Mouse (Mus musculus) CH12.LX (cell line): ENCODE measurements at regions not wholly inside any gene's neighbourhood (a gene's known extent, or its start where the extent isn't known, plus 50 kb on each side); places are given as distances from the start of the nearest gene placed in this dataset.
A peak's percentile ranks its signal among the peaks of the same experiment; 100 is the strongest.

ENCODE experiments used
- CTCF ChIP-seq, 2 experiments: IDR thresholded peaks in 1 of 2; conservative IDR thresholded peaks in 1 of 2; 2 replicates each; pipeline ENCODE4 v1.5.1; 2011 to 2012; ENCODE audit warnings: low read depth in 2 of 2, low read length in 2 of 2, improper control_type of control experiment in 1 of 2, inconsistent platforms in 1 of 2, mild to moderate bottlenecking in 1 of 2, moderate library complexity in 1 of 2
- MAFK ChIP-seq: IDR thresholded peaks from 2 replicates; pipeline ENCODE4 v1.6.1; 2011; ENCODE audit warnings: low read length, improper control_type of control experiment; ENCODE audit not compliant: insufficient replicate concordance
- MEF2A ChIP-seq: IDR thresholded peaks from 2 replicates; pipeline ENCODE4 v1.6.1; 2014; ENCODE audit warnings: low read depth, mild to moderate bottlenecking, inconsistent platforms, low read length, improper control_type of control experiment, borderline replicate concordance
- MYC ChIP-seq: IDR thresholded peaks from 2 replicates; pipeline ENCODE4 v1.6.1; 2011; ENCODE audit warnings: low read depth, mild to moderate bottlenecking, improper control_type of control experiment, low read length
- NELFE ChIP-seq: IDR thresholded peaks from 2 replicates; pipeline ENCODE4 v1.6.1; 2011; ENCODE audit warnings: low read depth, low read length, improper control_type of control experiment
- NRF1 ChIP-seq: IDR thresholded peaks from 2 replicates; pipeline ENCODE4 v1.6.1; 2014; ENCODE audit warnings: low read depth, mild to moderate bottlenecking, inconsistent platforms, low read length, improper control_type of control experiment, moderate library complexity
- POLR2A ChIP-seq: IDR thresholded peaks from 2 replicates; pipeline ENCODE4 v1.6.1; 2011; ENCODE audit warnings: low read depth, mild to moderate bottlenecking, improper control_type of control experiment, low read length
- POLR2AphosphoS2 ChIP-seq: IDR thresholded peaks from 2 replicates; pipeline ENCODE4 v1.6.1; 2011; ENCODE audit warnings: low read depth, low read length, improper control_type of control experiment
- RAD21 ChIP-seq: IDR thresholded peaks from 2 replicates; pipeline ENCODE4 v1.6.1; 2011; ENCODE audit warnings: low read depth, mild to moderate bottlenecking, low read length, improper control_type of control experiment, moderate library complexity
- SIN3A ChIP-seq: IDR thresholded peaks from 2 replicates; pipeline ENCODE4 v1.6.1; 2012; ENCODE audit warnings: low read length, improper control_type of control experiment, inconsistent platforms
- SMC3 ChIP-seq: IDR thresholded peaks from 2 replicates; pipeline ENCODE4 v1.6.1; 2011; ENCODE audit warnings: low read depth, low read length, improper control_type of control experiment
- TBP ChIP-seq: conservative IDR thresholded peaks from 2 replicates; pipeline ENCODE4 v1.6.1; 2011; ENCODE audit warnings: low read depth, low read length, improper control_type of control experiment
- USF1 ChIP-seq: IDR thresholded peaks from 2 replicates; pipeline ENCODE4 v1.6.1; 2014; ENCODE audit warnings: low read depth, mild to moderate bottlenecking, inconsistent platforms, low read length, improper control_type of control experiment

DNA sequence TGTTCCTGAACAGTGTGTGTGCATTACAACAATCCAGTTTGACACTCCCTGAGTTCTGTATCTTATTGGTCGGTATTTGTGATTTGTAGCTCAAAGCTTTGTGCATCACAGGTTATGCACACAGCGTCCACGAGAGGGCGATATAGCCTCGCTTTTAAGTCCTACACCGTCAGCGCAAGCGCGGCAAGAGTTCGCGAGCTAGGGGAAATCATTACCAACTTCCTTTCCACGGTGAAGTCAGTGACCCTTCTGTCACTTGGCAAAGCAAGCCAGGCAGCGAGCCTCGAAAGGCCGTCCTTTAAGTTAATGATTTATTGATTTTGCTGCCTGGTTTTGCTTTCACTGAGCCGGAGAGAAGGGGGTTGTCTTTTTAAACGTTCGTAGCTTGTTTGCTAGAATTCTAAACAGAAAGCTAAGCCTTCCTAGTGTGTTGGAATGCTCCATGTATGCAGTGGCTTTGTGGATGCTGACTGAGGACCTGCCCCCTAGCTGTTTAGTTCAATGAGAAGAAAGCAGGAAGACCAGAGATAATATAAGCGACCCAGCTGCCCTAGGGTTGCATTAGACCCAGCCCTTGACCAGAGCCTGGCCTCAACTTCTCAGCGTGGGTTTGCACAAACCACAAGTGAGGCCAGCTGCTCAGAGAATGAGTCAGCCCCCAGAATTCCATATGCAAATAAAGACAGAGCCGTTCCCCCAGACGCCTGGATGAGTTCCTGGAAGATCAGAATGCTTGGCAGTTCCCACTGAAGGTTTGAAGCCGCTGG lies 79.0 kb upstream of the Ipo5 start:
- TF ChIP-seq CTCF (conservative IDR thresholded peaks at IDR 0.05 in 1 of 2, IDR thresholded peaks at IDR 0.05 in 1 of 2; ENCODE audit: low read depth in 2 of 2, low read length in 2 of 2) (peak; percentile 96 to 97), USF1 (no peak), MYC (peak; percentile 61; the same call in 1 of the 2 replicates), POLR2A (peak; percentile 57; the same call in 1 of the 2 replicates), TBP (0 out of 2 replicates have a peak, but pooled peaks have one; percentile 15), MAFK (peak; percentile 91), NELFE (peak; percentile 45; the same call in 1 of the 2 replicates), NRF1 (peak; percentile 86), RAD21 (peak; percentile 97), SMC3 (peak; percentile 91), POLR2AphosphoS2 (no peak), SIN3A (peak; percentile 93), MEF2A (peak; percentile 94)
